Mouse (Mus musculus) neural tube, embryonic 11.5 days (tissue): ENCODE results near the gene D630003M21Rik. TPM values are rescaled to one million over a fixed set of nuclear protein-coding genes. Genes with fewer than 3 reads are reported as not detected.

ENCODE experiments used
- ATAC-seq: fragments of 200-750 bp; cut with Nextera tagmentation; 2 replicates; pipeline ENCODE4 v1.8.0; 2017; ENCODE audit warnings: moderate number of reproducible peaks, mild to moderate bottlenecking, moderate TSS enrichment, moderate library complexity; ENCODE audit not compliant: insufficient read depth, low FRiP score, low TSS enrichment
- DNase-seq: peaks from one replicate; pipeline ENCODE4 v3.0.0-alpha.2; 2015; ENCODE audit warnings: low spot score
- H3K27ac ChIP-seq: fragments of 300-500 bp; sonication (generic); 2 replicates; pipeline ENCODE4 v1.5.1; 2014; ENCODE audit warnings: low read depth, mild to moderate bottlenecking, low read length
- H3K27me3 ChIP-seq: fragments of 300-500 bp; sonication (generic); 2 replicates; pipeline ENCODE4 v1.6.1; 2014; ENCODE audit warnings: mild to moderate bottlenecking, low read length, mixed read lengths; ENCODE audit not compliant: control insufficient read depth, insufficient read depth
- H3K36me3 ChIP-seq: fragments of 300-500 bp; sonication (generic); 2 replicates; pipeline ENCODE4 v1.6.1; 2014; ENCODE audit warnings: mild to moderate bottlenecking, low read length, moderate library complexity, mixed read lengths; ENCODE audit not compliant: control insufficient read depth, insufficient read depth
- H3K4me1 ChIP-seq: fragments of 300-500 bp; sonication (generic); 2 replicates; pipeline ENCODE4 v1.6.1; 2014; ENCODE audit warnings: low read length, mixed read lengths; ENCODE audit not compliant: control insufficient read depth, insufficient read depth
- H3K4me2 ChIP-seq: fragments of 300-500 bp; sonication (generic); 2 replicates; pipeline ENCODE4 v1.6.1; 2014; ENCODE audit warnings: low read depth, mild to moderate bottlenecking, moderate library complexity
- H3K4me3 ChIP-seq: fragments of 300-500 bp; sonication (generic); 2 replicates; pipeline ENCODE4 v1.5.1; 2014; ENCODE audit warnings: low read depth, low read length
- H3K9ac ChIP-seq: fragments of 300-500 bp; sonication (generic); 2 replicates; pipeline ENCODE4 v1.6.1; 2014; ENCODE audit warnings: mild to moderate bottlenecking, low read length
- H3K9me3 ChIP-seq: fragments of 300-500 bp; sonication (generic); 2 replicates; pipeline ENCODE4 v1.6.1; 2016; ENCODE audit warnings: low read length; ENCODE audit not compliant: control insufficient read depth
- WGBS: fragments of 180-500 bp; shearing (Covaris S2); extraction: QIAGEN DNeasy Blood & Tissue Kit; methylation state at CpG from one replicate; pipeline ENCODE4 v1.1.7; 2014; 5-methylcytosine and 5-hydroxymethylcytosine counted together
- polyA plus RNA-seq: library from polyadenylated mRNA; unstranded; fragments of >200 nt; fragmentation: Nextera tagmentation; extraction: Ambion mirVana; gene quantifications from 2 replicates; pipeline ENCODE4 v1.2.1, GENCODE M21; 2014

D630003M21Rik gene
- polyA plus RNA-seq, 1 experiment from 2014 or later = 3.6 TPM

GRCm38 (mm10) chr2:158151077-158151476 is 77.9 kb downstream of the D630003M21Rik start:
- DNase-seq (no peak), ATAC-seq (no peak)
- Histone ChIP-seq H3K4me2 (no peak overlapping the region), H3K4me3 (no peak overlapping the region), H3K4me1 (peaks cover 2% of the 10 kb centered on the region; the same call in 1 of the 2 replicates), H3K27me3 (peaks cover 1% of the 10 kb centered on the region; the same call in 1 of the 2 replicates), H3K9ac (no peak overlapping the region), H3K9me3 (no peaks in the 10 kb centered on the region), H3K27ac (no peak overlapping the region), H3K36me3 (no peaks in the 10 kb centered on the region)
- 95% methylated on average over 3 of the region's 3 CpGs for WGBS

GRCm38 (mm10) chr2:158146971-158147370 is 82.1 kb downstream of the D630003M21Rik start:
- Histone ChIP-seq H3K9ac (no peak overlapping the region), H3K36me3 (no peaks in the 10 kb centered on the region), H3K9me3 (no peaks in the 10 kb centered on the region), H3K27me3 (peaks cover 6% of the 10 kb centered on the region; the same call in 1 of the 2 replicates), H3K4me2 (no peak overlapping the region), H3K4me3 (no peak overlapping the region), H3K27ac (no peak overlapping the region), H3K4me1 (peaks cover 8% of the 10 kb centered on the region; the same call in 1 of the 2 replicates)
- ATAC-seq = no peak
- WGBS = 93% methylated on average over 8 of the region's 8 CpGs
- DNase-seq = no peak

GRCm38 (mm10) chr2:158146223-158146622 is 82.8 kb downstream of the D630003M21Rik start, which contains the start of gene Tgm2:
Gene Tgm2, minus strand, starts transcription at chr2:158146436.
- Histone ChIP-seq H3K4me1 (peaks cover 8% of the 10 kb centered on the region; the same call in 1 of the 2 replicates), H3K27me3 (peaks cover 6% of the 10 kb centered on the region; the same call in 1 of the 2 replicates), H3K4me2 (peak within 1 kb of the TSS; percentile 47), H3K27ac (no peak within 1 kb of the TSS), H3K4me3 (peak within 1 kb of the TSS; percentile 27; the same call in 1 of the 2 replicates), H3K9ac (peak within 1 kb of the TSS; percentile 45), H3K36me3 (no peaks in the 10 kb centered on the region), H3K9me3 (no peaks in the 10 kb centered on the region)
- ATAC-seq (peak; percentile 48; the same call in 1 of the 2 replicates), DNase-seq (peak; percentile 80)
- WGBS = under 1% methylated on average over 31 of the region's 33 CpGs

- H3K27me3 ChIP-seq = peaks cover 6% of the 10 kb centered on the region; the same call in 1 of the 2 replicates
- no peak for ATAC-seq
- peak overlapping the region; percentile 47 for H3K4me2 ChIP-seq
- H3K9ac ChIP-seq = no peak overlapping the region
- H3K36me3 ChIP-seq = no peaks in the 10 kb centered on the region
- DNase-seq = no peak
- H3K4me1 ChIP-seq = peaks cover 8% of the 10 kb centered on the region; the same call in 1 of the 2 replicates
- peak overlapping the region; percentile 27; the same call in 1 of the 2 replicates for H3K4me3 ChIP-seq
- H3K27ac ChIP-seq = no peak overlapping the region
- H3K9me3 ChIP-seq = no peaks in the 10 kb centered on the region
- WGBS = 75% methylated on average over 5 of the region's 5 CpGs
Observed at GRCm38 (mm10) chr2:158145528-158146065, 83.4 kb downstream of the D630003M21Rik start.

- H3K4me2 ChIP-seq = no peak overlapping the region; the same call in 1 of the 2 replicates
- DNase-seq (no peak), ATAC-seq (no peak)
- H3K36me3 ChIP-seq = no peaks in the 10 kb centered on the region
- H3K4me1 ChIP-seq = peaks cover 8% of the 10 kb centered on the region; the same call in 1 of the 2 replicates
- H3K4me3 ChIP-seq = no peak overlapping the region
- 86% methylated on average over 6 of the region's 6 CpGs for WGBS
- H3K9me3 ChIP-seq = no peaks in the 10 kb centered on the region
- peaks cover 6% of the 10 kb centered on the region; the same call in 1 of the 2 replicates for H3K27me3 ChIP-seq
- no peak overlapping the region for H3K9ac ChIP-seq
- no peak overlapping the region for H3K27ac ChIP-seq
Observed at GRCm38 (mm10) chr2:158144750-158145527, 84.1 kb downstream of the D630003M21Rik start.

- Histone ChIP-seq H3K27ac (no peak overlapping the region), H3K4me2 (no peak overlapping the region), H3K9ac (no peak overlapping the region), H3K9me3 (no peaks in the 10 kb centered on the region), H3K4me3 (no peak overlapping the region), H3K27me3 (peaks cover 6% of the 10 kb centered on the region; the same call in 1 of the 2 replicates), H3K4me1 (peaks cover 8% of the 10 kb centered on the region; the same call in 1 of the 2 replicates), H3K36me3 (no peaks in the 10 kb centered on the region)
- DNase-seq (no peak), ATAC-seq (no peak)
- 55% methylated on average over 8 of the region's 8 CpGs for WGBS
Observed at GRCm38 (mm10) chr2:158144263-158144662, 84.8 kb downstream of the D630003M21Rik start.

GRCm38 (mm10) chr2:158143816-158144215 is 85.2 kb downstream of the D630003M21Rik start:
- ATAC-seq (no peak), DNase-seq (no peak)
- H3K4me1 ChIP-seq = peaks cover 8% of the 10 kb centered on the region; the same call in 1 of the 2 replicates
- H3K27me3 ChIP-seq = peaks cover 6% of the 10 kb centered on the region; the same call in 1 of the 2 replicates
- no peak overlapping the region for H3K4me3 ChIP-seq
- WGBS = 77% methylated on average over 3 of the region's 3 CpGs
- no peak overlapping the region for H3K4me2 ChIP-seq
- H3K9me3 ChIP-seq = no peaks in the 10 kb centered on the region
- H3K9ac ChIP-seq = no peak overlapping the region
- H3K36me3 ChIP-seq = no peaks in the 10 kb centered on the region
- H3K27ac ChIP-seq = no peak overlapping the region

- H3K27ac ChIP-seq = no peak overlapping the region
- H3K9ac ChIP-seq = no peak overlapping the region
- H3K27me3 ChIP-seq = peaks cover 6% of the 10 kb centered on the region; the same call in 1 of the 2 replicates
- H3K9me3 ChIP-seq = no peaks in the 10 kb centered on the region
- no peak overlapping the region for H3K4me3 ChIP-seq
- H3K36me3 ChIP-seq = no peaks in the 10 kb centered on the region
- 80% methylated on average over 18 of the region's 18 CpGs for WGBS
- no peak for DNase-seq
- no peak overlapping the region for H3K4me2 ChIP-seq
- H3K4me1 ChIP-seq = peaks cover 8% of the 10 kb centered on the region; the same call in 1 of the 2 replicates
- no peak for ATAC-seq
Observed at GRCm38 (mm10) chr2:158142981-158143380, 86.0 kb downstream of the D630003M21Rik start.
